Mouse (Mus musculus): Measurements from ENCODE around the gene Nubp2. TPM values are rescaled to one million over a fixed set of nuclear protein-coding genes. Genes with fewer than 3 reads are reported as not detected.

Gene Nubp2
- 63.2 and 68.9 TPM in 2 replicates for polyA plus RNA-seq (2015; fragmentation: Nextera tagmentation; extraction: Ambion mirVana)

DNA sequence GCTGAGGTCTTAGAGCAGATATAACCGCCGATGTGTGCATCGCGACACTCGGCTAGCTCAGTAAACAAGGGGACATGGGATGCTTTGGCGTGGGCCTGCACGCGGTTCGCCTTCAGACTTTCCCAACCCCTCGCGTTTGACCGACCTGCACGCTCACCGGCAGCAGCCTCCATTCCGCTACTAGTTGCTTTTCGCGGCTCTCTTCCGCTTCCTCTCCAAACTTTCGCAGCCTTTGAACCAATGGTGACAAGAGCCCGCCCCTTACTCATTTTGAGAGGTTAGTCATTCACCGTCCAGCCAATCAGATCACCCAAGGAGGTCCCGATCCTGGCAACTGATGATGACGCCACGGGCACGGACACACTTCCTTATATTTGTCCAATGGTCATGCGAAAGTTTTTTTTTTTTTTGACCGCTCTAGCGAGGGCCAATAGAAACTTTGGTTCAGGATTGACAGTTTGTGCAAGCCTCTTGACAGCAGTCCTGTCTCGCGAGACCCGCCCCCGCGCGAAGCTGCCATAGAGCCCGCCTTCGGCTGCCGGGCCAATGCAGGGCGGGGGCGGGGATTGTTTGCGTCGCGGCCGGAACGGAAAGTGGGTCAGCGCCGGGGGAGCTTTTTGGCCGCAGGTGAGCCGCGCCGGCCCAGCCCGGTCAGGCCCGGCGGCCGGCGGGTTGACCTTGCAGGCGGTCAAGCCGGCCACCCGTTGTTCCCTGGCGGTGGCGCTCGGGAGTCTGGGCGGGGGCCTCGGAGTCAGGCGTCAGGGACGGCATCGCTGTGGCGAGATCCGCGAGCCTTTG, at the start of gene Nubp2, which contains the start of gene Spsb3:
Gene Nubp2 (minus strand): TSS at position 216 of the 798 bp plus-strand sequence.
Gene Spsb3 (plus strand): TSS at position 510 of the 798 bp plus-strand sequence.
- peak within 1 kb of the TSS; percentile 96 for H3K4me2 ChIP-seq

DNA sequence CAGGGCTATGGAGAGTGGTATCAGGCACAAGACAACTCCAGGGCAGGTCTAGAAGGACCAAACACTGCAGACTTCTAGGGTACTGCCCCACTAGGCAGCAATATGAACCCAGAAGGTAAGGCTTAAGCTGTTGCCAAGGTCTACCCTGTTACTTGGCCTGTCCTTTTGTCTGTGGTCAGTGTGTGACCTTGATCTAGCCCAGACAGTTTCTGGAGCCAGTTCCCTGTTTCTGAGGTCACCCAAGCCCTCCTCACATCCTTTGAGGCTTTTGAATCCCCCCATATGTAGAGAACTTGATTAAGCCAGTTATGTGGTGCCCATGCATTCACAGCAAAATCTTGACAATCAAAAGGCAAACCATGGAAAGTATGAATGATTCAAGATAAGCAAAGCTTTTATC, 49.5 kb upstream of the Nubp2 start:
- no peak for ATAC-seq (ENCODE audit: low FRiP score)
- Histone ChIP-seq H3K4me3 (replicated peaks) (peak overlapping the region; percentile 99), H3K27me3 (replicated peaks) (no peaks in the 10 kb centered on the region), H3K27ac (replicated peaks) (no peak overlapping the region), H3K9me3 (replicated peaks) (no peaks in the 10 kb centered on the region), H3K4me2 (peak overlapping the region; percentile 71), H3K9ac (replicated peaks) (peak overlapping the region; percentile 97), H3K4me1 (peaks cover 34% of the 10 kb centered on the region), H3K36me3 (peaks cover 14% of the 10 kb centered on the region; the same call in 1 of the 2 replicates)

More for the DNA sequence above, at the start of gene Nubp2, which contains the start of gene Spsb3:
- H3K4me1 ChIP-seq: peaks cover 52% of the 10 kb centered on the region
- H3K9ac ChIP-seq (replicated peaks): peak within 1 kb of the TSS; percentile 85
- peak within 1 kb of the TSS; percentile 93 for H3K4me3 ChIP-seq (replicated peaks)
- H3K9me3 ChIP-seq (replicated peaks): no peaks in the 10 kb centered on the region
- no peaks in the 10 kb centered on the region for H3K27me3 ChIP-seq (replicated peaks)
- under 1% methylated on average over 69 of the region's 69 CpGs for WGBS
- peak; percentile 97 for ATAC-seq (ENCODE audit: low FRiP score)
- peak within 1 kb of the TSS; percentile 87 for H3K27ac ChIP-seq (replicated peaks)
- peaks cover 48% of the 10 kb centered on the region for H3K36me3 ChIP-seq

DNA sequence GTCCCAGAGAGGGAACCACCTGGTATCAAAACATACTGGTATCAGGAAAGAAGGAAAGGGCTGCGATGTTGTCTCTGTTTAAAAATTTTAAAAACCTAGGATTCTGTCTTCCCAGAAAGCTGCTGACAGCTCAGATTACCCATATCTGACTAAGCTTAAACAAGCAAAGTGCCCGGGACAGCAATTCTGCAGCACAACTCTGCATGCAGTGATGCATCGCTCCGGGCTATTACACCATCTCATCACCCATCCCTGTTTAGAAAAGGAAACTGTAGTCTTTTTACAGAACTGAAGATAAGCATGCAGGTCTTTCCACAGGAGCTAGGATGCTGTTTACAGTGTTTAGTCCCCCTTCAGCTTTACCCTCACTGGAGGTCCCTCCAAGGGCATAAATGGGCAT, 48.8 kb upstream of the Nubp2 start:
- 85% methylated on average over 4 of the region's 4 CpGs for WGBS
- H3K4me1 ChIP-seq: peaks cover 34% of the 10 kb centered on the region
- H3K36me3 ChIP-seq: peaks cover 14% of the 10 kb centered on the region; the same call in 1 of the 2 replicates
- H3K9me3 ChIP-seq (replicated peaks): no peaks in the 10 kb centered on the region
- H3K4me3 ChIP-seq (replicated peaks): peak overlapping the region; percentile 99
- H3K27ac ChIP-seq (replicated peaks): no peak overlapping the region
- H3K27me3 ChIP-seq (replicated peaks): no peaks in the 10 kb centered on the region
- peak overlapping the region; percentile 97 for H3K9ac ChIP-seq (replicated peaks)
- H3K4me2 ChIP-seq: peak overlapping the region; percentile 71
- no peak for ATAC-seq (ENCODE audit: low FRiP score)

DNA sequence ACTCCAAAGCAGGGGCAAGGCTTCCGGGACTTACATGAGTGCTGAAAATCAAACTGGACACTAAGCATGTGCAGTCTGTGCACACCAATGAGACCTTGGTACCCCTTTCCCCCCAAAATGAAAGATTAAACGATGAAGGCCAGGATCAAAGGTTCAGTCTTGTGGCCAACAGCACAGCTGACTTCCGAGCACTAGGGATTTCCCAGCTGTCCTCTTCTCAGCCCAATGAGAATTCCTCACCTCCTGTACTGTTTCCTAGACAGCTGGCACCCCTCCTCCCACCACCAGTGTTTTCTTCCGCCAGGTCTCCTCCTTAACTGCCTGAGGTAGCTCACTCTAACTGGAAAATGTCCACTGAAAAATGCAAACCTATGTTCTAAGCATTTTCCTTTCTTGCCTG, 47.0 kb upstream of the Nubp2 start:
- Histone ChIP-seq H3K27me3 (replicated peaks) (no peaks in the 10 kb centered on the region), H3K9ac (replicated peaks) (no peak overlapping the region), H3K9me3 (replicated peaks) (no peaks in the 10 kb centered on the region), H3K27ac (replicated peaks) (no peak overlapping the region), H3K4me2 (no peak overlapping the region), H3K36me3 (peaks cover 23% of the 10 kb centered on the region; the same call in 1 of the 2 replicates), H3K4me3 (replicated peaks) (no peak overlapping the region), H3K4me1 (peaks cover 34% of the 10 kb centered on the region)
- no peak for ATAC-seq (ENCODE audit: low FRiP score)
- 82% methylated on average over 4 of the region's 4 CpGs for WGBS

DNA sequence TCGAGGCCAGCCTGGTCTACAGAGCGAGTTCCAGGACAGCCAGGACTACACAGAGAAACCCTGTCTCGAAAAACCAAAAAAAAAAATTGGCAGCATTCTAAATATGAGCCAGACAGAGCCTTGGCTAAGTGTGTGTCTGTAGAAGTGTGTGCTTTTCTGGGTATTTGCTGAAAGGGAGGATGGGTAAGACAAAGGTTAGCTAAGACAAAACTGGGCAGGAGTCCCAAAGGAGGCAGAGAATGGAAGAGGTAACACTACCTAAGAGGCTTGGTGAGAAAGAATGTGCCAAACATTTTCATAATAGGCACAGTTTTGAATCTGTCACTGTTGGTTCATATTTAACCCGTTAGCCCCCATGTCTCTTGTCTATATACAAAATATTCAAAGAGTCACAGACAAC, 46.3 kb upstream of the Nubp2 start:
- Histone ChIP-seq H3K4me1 (peaks cover 34% of the 10 kb centered on the region), H3K4me3 (replicated peaks) (no peak overlapping the region), H3K9ac (replicated peaks) (no peak overlapping the region), H3K27me3 (replicated peaks) (no peaks in the 10 kb centered on the region), H3K27ac (replicated peaks) (no peak overlapping the region), H3K4me2 (no peak overlapping the region), H3K36me3 (peaks cover 26% of the 10 kb centered on the region), H3K9me3 (replicated peaks) (no peaks in the 10 kb centered on the region)
- WGBS: 96% methylated on average over 4 of the region's 4 CpGs
- ATAC-seq (ENCODE audit: low FRiP score): no peak

DNA sequence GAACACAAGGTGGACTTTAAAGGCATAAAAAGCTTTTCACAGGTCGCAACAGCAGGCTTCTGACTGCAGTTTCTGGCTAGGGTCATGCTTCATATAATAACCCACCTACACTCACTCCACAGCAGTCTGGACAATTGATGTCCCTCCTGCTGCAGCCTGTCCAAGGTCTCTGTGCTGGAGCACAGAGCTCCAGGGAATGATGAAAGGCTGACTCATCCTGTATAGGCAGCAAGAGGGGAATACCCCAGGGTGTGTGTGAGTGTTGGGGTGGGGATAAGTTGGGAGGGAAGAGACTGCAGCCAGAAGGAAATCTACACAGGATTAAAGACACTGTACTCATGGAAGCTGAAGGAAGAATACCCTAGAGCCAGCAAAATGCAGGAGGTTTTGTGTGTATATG, 43.4 kb upstream of the Nubp2 start:
- Histone ChIP-seq H3K9me3 (replicated peaks) (no peaks in the 10 kb centered on the region), H3K4me1 (peaks cover 17% of the 10 kb centered on the region), H3K9ac (replicated peaks) (no peak overlapping the region), H3K27ac (replicated peaks) (no peak overlapping the region), H3K27me3 (replicated peaks) (no peaks in the 10 kb centered on the region), H3K36me3 (peaks cover 50% of the 10 kb centered on the region), H3K4me2 (no peak overlapping the region), H3K4me3 (replicated peaks) (no peak overlapping the region)
- no peak for ATAC-seq (ENCODE audit: low FRiP score)
- 91% methylated on average over 1 of the region's 1 CpGs for WGBS

DNA sequence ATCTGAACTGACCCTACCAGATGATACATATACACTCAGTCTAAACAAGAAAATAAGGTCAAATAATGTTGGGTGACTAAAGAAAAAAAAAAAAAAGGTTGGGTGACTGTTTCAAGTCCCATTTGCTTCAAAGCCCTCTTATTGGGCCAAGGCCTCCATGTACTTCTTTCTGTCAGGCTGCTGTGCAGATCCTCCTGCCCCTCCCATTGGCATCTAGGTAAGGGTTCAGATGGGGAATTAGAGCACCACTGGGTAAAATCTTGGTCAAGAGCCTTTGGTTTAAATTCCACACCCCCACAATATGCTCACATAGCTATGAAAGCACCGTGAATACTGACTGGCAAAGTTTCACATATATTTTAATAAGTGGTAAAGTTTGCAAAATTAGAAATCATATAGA, 37.1 kb upstream of the Nubp2 start:
- Histone ChIP-seq H3K9ac (replicated peaks) (no peak overlapping the region), H3K4me3 (replicated peaks) (no peak overlapping the region), H3K36me3 (peaks cover 90% of the 10 kb centered on the region), H3K4me2 (no peak overlapping the region), H3K9me3 (replicated peaks) (no peaks in the 10 kb centered on the region), H3K27ac (replicated peaks) (no peak overlapping the region), H3K4me1 (no peaks in the 10 kb centered on the region), H3K27me3 (replicated peaks) (no peaks in the 10 kb centered on the region)
- no peak for ATAC-seq (ENCODE audit: low FRiP score)
- WGBS: 95% methylated on average over 1 of the region's 1 CpGs

DNA sequence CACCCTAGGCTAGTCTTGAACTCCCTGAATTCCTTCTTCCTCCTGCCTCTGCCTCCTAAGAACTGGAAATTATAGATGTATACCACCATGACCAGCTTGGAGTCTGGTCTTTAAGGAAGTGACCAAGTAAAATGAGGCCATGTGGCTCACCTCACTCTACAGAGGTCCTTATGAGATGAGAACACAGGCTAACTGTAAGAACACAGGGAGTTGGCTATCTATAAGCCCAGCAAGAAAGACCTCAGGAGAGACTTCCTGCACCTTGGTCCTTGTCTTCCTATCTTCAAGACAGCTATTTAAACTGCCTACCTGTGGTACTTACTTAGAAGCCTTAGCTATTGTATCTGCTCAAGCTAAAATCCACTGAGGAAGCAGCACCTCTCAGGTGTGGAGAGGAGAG, 27.8 kb upstream of the Nubp2 start:
- ATAC-seq (ENCODE audit: low FRiP score): no peak

DNA sequence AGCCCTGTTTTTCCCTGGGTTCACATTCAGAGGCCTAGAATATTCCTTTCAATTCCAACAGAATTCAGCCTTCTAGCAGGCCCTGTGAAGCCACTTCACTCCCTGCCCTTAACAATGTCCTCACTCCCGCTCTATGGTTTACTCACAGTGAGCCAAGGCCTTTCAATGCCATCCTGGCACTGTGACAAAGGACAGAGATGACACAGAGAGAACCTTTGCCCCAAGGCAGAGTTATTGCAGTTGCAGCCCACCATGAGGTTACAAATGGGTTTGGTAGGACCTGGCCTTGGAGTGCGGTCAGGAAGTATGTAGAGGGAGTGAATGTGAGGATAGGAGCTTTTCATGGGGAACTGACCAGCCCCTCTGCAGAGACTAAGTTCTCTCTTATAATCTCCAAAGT, 21.4 kb upstream of the Nubp2 start:
- Histone ChIP-seq H3K27ac (replicated peaks) (no peak overlapping the region), H3K27me3 (replicated peaks) (no peaks in the 10 kb centered on the region), H3K4me1 (no peaks in the 10 kb centered on the region), H3K4me2 (no peak overlapping the region), H3K9me3 (replicated peaks) (no peaks in the 10 kb centered on the region), H3K9ac (replicated peaks) (no peak overlapping the region), H3K36me3 (peaks cover 98% of the 10 kb centered on the region), H3K4me3 (replicated peaks) (no peak overlapping the region)
- ATAC-seq (ENCODE audit: low FRiP score): no peak
- 97% methylated on average over 2 of the region's 2 CpGs for WGBS

More for the DNA sequence above, 27.8 kb upstream of the Nubp2 start:
- no peak overlapping the region for H3K4me2 ChIP-seq
- no peak overlapping the region for H3K27ac ChIP-seq (replicated peaks)
- no peak overlapping the region for H3K4me3 ChIP-seq (replicated peaks)
- no peak overlapping the region for H3K9ac ChIP-seq (replicated peaks)
- H3K9me3 ChIP-seq (replicated peaks): no peaks in the 10 kb centered on the region
- peaks cover 96% of the 10 kb centered on the region for H3K36me3 ChIP-seq
- H3K4me1 ChIP-seq: no peaks in the 10 kb centered on the region
- no peaks in the 10 kb centered on the region for H3K27me3 ChIP-seq (replicated peaks)

DNA sequence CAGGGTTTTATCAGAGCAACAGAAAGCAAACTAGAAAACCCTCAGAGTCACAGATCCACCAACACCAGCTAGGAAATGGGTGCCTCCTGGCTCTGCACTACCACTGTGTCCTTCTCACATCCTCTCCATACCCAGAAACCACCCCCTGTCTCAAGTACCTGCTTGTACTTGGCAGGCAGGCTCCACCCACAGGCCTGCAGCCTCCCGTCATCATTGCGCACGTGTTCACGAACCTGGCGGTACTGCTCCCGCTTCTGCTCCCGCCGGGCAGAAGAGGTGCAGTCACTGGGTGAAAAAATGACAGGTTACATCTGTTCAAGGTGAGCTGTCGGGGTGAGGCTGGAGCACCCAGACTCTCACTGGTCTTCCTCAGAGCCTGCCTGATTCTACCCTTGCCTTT, 17.6 kb upstream of the Nubp2 start:
- Histone ChIP-seq H3K4me3 (replicated peaks) (no peak overlapping the region), H3K9ac (replicated peaks) (no peak overlapping the region), H3K4me1 (no peaks in the 10 kb centered on the region), H3K4me2 (no peak overlapping the region), H3K9me3 (replicated peaks) (no peaks in the 10 kb centered on the region), H3K27me3 (replicated peaks) (no peaks in the 10 kb centered on the region), H3K27ac (replicated peaks) (no peak overlapping the region), H3K36me3 (peaks cover 100% of the 10 kb centered on the region)
- no peak for ATAC-seq (ENCODE audit: low FRiP score)
- WGBS: 97% methylated on average over 9 of the region's 9 CpGs

DNA sequence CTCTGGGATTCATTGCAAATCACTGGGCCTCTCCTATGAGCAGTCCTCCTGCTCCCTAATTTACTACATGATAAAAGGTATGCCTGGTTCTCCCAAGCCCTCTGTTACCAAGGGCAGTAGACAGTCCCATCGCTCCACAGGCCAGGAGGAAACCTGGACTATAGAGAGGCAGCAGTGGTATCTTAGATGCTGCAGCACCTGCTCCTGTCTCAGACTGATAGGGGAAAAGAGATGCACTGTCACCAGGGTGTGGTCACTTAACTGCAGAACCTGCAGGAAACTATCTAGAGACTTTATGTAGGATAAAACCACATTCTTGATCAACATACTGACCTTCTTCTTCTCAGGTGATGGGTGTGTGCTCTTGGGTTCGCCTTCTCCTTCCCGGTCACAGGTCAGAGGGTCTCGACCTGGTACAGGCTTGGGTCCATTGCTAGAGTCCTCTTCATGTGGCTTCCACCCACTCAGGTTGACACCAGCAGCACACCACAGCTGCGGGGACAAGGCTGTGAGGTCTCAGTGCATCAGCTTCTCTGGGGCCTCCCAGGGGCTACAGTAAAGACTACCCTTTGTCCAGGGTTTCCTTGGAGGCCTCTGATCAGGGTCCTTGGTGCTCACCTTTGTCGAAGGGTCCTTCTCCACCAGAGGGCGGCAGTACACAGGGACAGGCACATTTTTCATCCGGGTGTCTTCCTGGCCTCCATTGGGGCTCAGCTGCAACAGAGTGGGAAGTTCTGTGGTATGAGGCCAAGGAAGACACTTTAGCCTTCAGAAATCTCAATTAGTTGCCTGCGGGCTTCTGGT, 16.7 kb upstream of the Nubp2 start:
- Histone ChIP-seq H3K9ac (replicated peaks) (no peak overlapping the region), H3K4me3 (replicated peaks) (no peak overlapping the region), H3K27me3 (replicated peaks) (no peaks in the 10 kb centered on the region), H3K36me3 (peaks cover 100% of the 10 kb centered on the region), H3K4me1 (peaks cover 9% of the 10 kb centered on the region), H3K4me2 (no peak overlapping the region), H3K27ac (replicated peaks) (no peak overlapping the region), H3K9me3 (replicated peaks) (no peaks in the 10 kb centered on the region)
- 70% methylated on average over 9 of the region's 9 CpGs for WGBS
- ATAC-seq (ENCODE audit: low FRiP score): no peak

DNA sequence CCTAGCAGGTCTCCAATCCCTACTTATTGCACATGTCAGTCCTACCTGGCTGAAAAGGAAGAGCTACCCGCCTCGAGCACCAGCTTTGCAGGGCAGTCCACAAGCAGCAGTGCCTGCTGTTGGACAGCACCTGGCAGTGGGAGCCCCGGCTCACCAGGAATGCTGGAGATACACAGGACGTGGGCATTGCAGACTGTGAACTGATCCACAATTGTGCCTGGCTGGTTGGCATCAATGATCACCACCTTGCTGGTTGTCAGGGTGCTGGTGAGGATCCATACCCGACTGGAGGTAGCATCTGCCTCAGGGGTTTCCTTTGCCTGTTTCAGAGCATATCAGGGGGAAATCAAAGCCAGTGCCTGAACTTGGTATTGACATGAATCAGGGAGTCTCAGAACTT, 16.0 kb upstream of the Nubp2 start:
- Histone ChIP-seq H3K27ac (replicated peaks) (no peak overlapping the region), H3K4me1 (peaks cover 16% of the 10 kb centered on the region)

More for the DNA sequence above, 16.0 kb upstream of the Nubp2 start:
- Histone ChIP-seq H3K4me3 (replicated peaks) (no peak overlapping the region), H3K9ac (replicated peaks) (no peak overlapping the region), H3K4me2 (no peak overlapping the region), H3K36me3 (peaks cover 99% of the 10 kb centered on the region), H3K27me3 (replicated peaks) (no peaks in the 10 kb centered on the region), H3K9me3 (replicated peaks) (no peaks in the 10 kb centered on the region)
- no peak for ATAC-seq (ENCODE audit: low FRiP score)
- WGBS: 92% methylated on average over 5 of the region's 5 CpGs
